Mouse (Mus musculus) embryonic facial prominence, embryonic 10.5 days (tissue): Measurements from ENCODE around the gene Sorbs1. TPM values are rescaled to one million over a fixed set of nuclear protein-coding genes. Genes with fewer than 3 reads are reported as not detected.

Source experiments
- DNase-seq: peaks from one replicate; pipeline ENCODE4 v3.0.0-alpha.2; 2017; ENCODE audit warnings: low spot score
- H3K27ac ChIP-seq: fragments of 300-500 bp; sonication (generic); replicated peaks from 2 replicates; pipeline ENCODE4 v1.5.1; 2016; ENCODE audit warnings: mild to moderate bottlenecking
- H3K27me3 ChIP-seq: fragments of 300-500 bp; sonication (generic); replicated peaks from 2 replicates; pipeline ENCODE4 v1.6.1; 2016; ENCODE audit warnings: low read depth, mild to moderate bottlenecking; ENCODE audit not compliant: poor library complexity, severe bottlenecking
- H3K36me3 ChIP-seq: fragments of 300-500 bp; sonication (generic); replicated peaks from 2 replicates; pipeline ENCODE4 v1.6.1; 2016; ENCODE audit warnings: mild to moderate bottlenecking, moderate library complexity
- H3K4me1 ChIP-seq: fragments of 300-500 bp; sonication (generic); 2 replicates; pipeline ENCODE4 v1.6.1; 2016
- H3K4me3 ChIP-seq: fragments of 300-500 bp; sonication (generic); 2 replicates; pipeline ENCODE4 v1.5.1; 2016; ENCODE audit warnings: mild to moderate bottlenecking, moderate library complexity
- H3K9me3 ChIP-seq: fragments of 300-500 bp; sonication (generic); 2 replicates; pipeline ENCODE4 v1.6.1; 2016; ENCODE audit warnings: mild to moderate bottlenecking
- WGBS: fragments of 180-500 bp; shearing (Covaris S2); methylation state at CpG from one replicate; pipeline ENCODE4 v1.1.7; 2016; 5-methylcytosine and 5-hydroxymethylcytosine counted together
- polyA plus RNA-seq: library from polyadenylated mRNA; unstranded; fragments of >200 nt; fragmentation: Nextera tagmentation; extraction: Ambion mirVana; gene quantifications from 2 replicates; pipeline ENCODE4 v1.2.1, GENCODE M21; 2016

Gene Sorbs1
- polyA plus RNA-seq, 1 experiment from 2014 or later = 40.7 TPM

GRCm38 (mm10) chr19:40352006-40352405, 161.6 kb downstream of the Sorbs1 start:
- no peak for DNase-seq
- no peaks in the 10 kb centered on the region for H3K36me3 ChIP-seq
- no peak overlapping the region for H3K27ac ChIP-seq
- WGBS = 79% methylated on average over 14 of the region's 14 CpGs
- no peaks in the 10 kb centered on the region for H3K27me3 ChIP-seq
- no peaks in the 10 kb centered on the region for H3K9me3 ChIP-seq
- peaks cover 11% of the 10 kb centered on the region; the same call in 1 of the 2 replicates for H3K4me1 ChIP-seq
- H3K4me3 ChIP-seq = no peak overlapping the region

DNA sequence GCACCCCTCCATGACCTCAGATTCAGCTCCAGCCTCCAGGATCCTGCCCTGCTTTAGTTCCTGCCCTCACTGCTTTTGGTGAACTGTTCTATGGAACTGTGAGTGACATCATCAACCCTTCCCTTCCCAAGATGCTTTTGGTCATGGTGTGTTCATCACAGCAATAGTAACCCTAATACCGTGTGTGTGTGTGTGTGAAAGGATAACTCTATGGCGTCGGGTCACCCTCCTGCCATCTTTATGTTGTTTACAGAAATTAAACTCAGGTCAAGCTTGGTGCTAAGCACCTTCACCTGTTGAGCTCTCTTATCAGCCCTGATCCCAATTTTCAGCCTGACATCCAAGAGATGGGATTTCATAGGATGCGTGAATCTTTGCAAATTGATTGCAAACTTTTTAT, 162.7 kb downstream of the Sorbs1 start:
- DNase-seq = no peak
- H3K36me3 ChIP-seq = no peaks in the 10 kb centered on the region
- no peak overlapping the region for H3K4me3 ChIP-seq
- peaks cover 11% of the 10 kb centered on the region; the same call in 1 of the 2 replicates for H3K4me1 ChIP-seq
- no peaks in the 10 kb centered on the region for H3K27me3 ChIP-seq
- 88% methylated on average over 4 of the region's 4 CpGs for WGBS
- H3K27ac ChIP-seq = no peak overlapping the region
- H3K9me3 ChIP-seq = no peaks in the 10 kb centered on the region

- DNase-seq = no peak
- H3K4me3 ChIP-seq = no peak overlapping the region
- H3K4me1 ChIP-seq = peaks cover 11% of the 10 kb centered on the region; the same call in 1 of the 2 replicates
- H3K9me3 ChIP-seq = no peaks in the 10 kb centered on the region
- H3K36me3 ChIP-seq = no peaks in the 10 kb centered on the region
- H3K27ac ChIP-seq = no peak overlapping the region
- no peaks in the 10 kb centered on the region for H3K27me3 ChIP-seq
- WGBS = 44% methylated on average over 16 of the region's 16 CpGs
Observed at GRCm38 (mm10) chr19:40349713-40350671, 163.6 kb downstream of the Sorbs1 start.

DNA sequence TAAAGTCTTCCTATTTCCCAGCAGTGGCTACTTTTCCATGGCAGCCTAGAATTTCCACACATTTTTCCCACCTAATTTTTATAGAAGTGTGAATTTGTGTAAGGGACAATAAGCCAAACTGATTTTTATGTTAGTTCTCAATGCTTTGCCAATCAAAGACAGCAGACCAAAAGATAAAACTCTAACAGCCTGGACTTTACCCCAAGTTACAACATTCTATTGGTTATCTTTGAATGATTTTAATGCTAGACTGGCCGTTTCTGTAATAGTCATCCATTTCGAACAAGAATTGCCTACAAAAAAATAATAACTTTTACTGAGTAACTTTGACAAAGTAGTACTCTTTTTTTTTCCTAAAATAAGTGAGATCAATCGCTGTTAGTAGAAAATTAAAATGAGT, 164.3 kb downstream of the Sorbs1 start:
- Histone ChIP-seq H3K27me3 (no peaks in the 10 kb centered on the region), H3K9me3 (no peaks in the 10 kb centered on the region), H3K36me3 (no peaks in the 10 kb centered on the region), H3K27ac (no peak overlapping the region), H3K4me1 (peaks cover 11% of the 10 kb centered on the region; the same call in 1 of the 2 replicates), H3K4me3 (no peak overlapping the region)
- no peak for DNase-seq
- 74% methylated on average over 3 of the region's 3 CpGs for WGBS

GRCm38 (mm10) chr19:40348652-40349051, 164.9 kb downstream of the Sorbs1 start:
- H3K4me1 ChIP-seq = peaks cover 11% of the 10 kb centered on the region; the same call in 1 of the 2 replicates
- WGBS = 66% methylated on average over 2 of the region's 2 CpGs
- H3K27ac ChIP-seq = no peak overlapping the region

DNA sequence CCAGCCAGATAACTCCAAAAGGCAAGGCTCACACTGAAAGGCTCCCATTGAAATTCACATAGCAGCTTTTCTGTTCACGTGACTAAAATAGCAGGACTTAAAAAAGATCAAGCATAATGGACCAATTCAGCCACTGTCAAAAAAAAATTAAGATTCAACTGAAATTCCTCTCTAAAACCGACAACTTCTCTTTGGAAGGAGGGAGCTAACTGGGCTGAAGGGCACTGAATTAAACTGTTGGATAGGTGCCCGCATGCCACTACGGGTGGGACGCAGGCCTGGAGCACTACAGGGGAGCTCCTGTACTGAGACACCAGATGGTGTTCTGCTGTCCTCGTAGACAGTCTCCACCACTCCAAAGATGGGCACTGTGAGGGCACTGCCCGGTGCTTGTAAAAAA, 165.4 kb downstream of the Sorbs1 start:
- no peak for DNase-seq
- Histone ChIP-seq H3K27ac (no peak overlapping the region), H3K27me3 (no peaks in the 10 kb centered on the region), H3K4me3 (no peak overlapping the region), H3K4me1 (peaks cover 11% of the 10 kb centered on the region; the same call in 1 of the 2 replicates), H3K36me3 (no peaks in the 10 kb centered on the region), H3K9me3 (no peaks in the 10 kb centered on the region)
- WGBS = 78% methylated on average over 7 of the region's 7 CpGs

More at GRCm38 (mm10) chr19:40348652-40349051, 164.9 kb downstream of the Sorbs1 start:
- Histone ChIP-seq H3K27me3 (no peaks in the 10 kb centered on the region), H3K4me3 (no peak overlapping the region), H3K9me3 (no peaks in the 10 kb centered on the region), H3K36me3 (no peaks in the 10 kb centered on the region)
- no peak for DNase-seq

DNA sequence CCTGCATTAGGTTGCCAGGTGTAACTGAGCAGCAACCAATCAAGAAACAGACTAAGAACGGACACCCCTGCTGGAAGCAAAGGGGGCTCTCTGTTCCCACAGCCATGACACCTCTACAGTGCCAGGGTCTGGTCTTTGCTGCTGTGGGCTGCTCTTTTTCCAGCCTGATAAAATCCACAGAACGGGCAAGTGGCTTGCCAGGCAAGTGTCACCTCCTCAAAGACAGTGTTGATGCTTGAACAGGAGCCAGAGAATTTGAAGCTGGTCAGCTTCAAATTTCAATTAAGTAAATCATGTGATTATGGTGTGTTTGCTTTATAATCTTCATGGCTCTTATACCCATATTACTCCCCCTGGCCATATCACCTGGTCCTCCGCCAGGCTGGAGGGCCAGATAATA, 166.7 kb downstream of the Sorbs1 start:
- Histone ChIP-seq H3K4me1 (peaks cover 3% of the 10 kb centered on the region; the same call in 1 of the 2 replicates), H3K27me3 (no peaks in the 10 kb centered on the region), H3K36me3 (no peaks in the 10 kb centered on the region), H3K27ac (no peak overlapping the region), H3K9me3 (no peaks in the 10 kb centered on the region), H3K4me3 (no peak overlapping the region)
- whole genome bisulfite sequencing = 86% methylated on average over 3 of the region's 3 CpGs
- DNase-seq = no peak

DNA sequence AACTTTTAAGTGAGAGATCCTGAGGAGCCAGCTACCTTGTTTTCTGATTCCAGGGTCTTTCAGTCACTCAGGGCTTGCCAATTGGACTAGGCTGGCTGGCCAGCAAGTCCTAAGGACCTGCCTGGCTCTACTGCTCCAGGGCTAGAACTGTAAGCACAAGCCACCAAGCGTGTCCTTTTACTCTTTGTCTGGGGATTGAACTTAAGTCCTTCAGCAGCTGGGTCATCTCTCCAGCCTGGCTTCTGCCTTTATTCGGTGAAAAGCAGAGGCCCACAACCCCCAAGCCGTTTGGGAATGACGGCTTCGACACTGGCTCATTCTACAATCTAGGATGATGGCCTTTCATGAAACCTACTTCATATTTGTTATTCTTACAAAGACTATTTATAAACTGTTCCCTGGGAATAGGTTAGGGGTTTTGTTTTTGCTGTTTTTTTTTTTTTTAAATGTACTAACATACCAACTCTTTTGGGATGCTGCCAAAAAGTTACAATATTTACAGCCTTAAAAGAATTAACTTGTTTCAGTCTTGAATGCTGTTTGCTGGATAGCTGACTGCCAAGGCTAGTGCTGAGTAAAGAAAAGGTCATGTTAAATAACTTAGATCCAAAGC, 167.2 kb downstream of the Sorbs1 start:
- no peak overlapping the region for H3K27ac ChIP-seq
- H3K27me3 ChIP-seq = no peaks in the 10 kb centered on the region
- no peaks in the 10 kb centered on the region for H3K36me3 ChIP-seq
- H3K4me1 ChIP-seq = peaks cover 7% of the 10 kb centered on the region
- no peak for DNase-seq
- 82% methylated on average over 5 of the region's 5 CpGs for WGBS
- H3K4me3 ChIP-seq = no peak overlapping the region
- no peaks in the 10 kb centered on the region for H3K9me3 ChIP-seq

DNA sequence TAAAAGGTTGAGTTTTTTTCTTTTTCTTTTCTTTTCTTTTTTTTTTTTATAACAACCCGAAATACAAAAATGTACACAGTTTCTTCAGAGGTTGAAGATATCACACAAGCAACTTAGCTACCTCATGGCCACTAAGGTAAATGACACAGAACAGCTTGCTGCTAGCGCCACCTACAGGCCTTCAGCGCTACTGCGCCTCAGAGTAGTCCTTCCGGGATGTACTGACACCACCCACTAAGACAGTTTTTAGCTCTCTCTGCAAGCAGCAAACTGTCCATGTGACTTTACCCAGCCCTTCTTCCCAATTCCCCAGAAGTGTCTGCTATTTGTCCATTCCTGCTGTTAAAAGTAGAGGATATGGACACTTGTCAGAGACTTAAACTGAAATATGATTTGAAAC, 167.9 kb downstream of the Sorbs1 start:
- no peak overlapping the region for H3K4me3 ChIP-seq
- no peaks in the 10 kb centered on the region for H3K9me3 ChIP-seq
- DNase-seq = peak; percentile 69
- WGBS = 15% methylated on average over 5 of the region's 5 CpGs
- peaks cover 14% of the 10 kb centered on the region for H3K4me1 ChIP-seq
- H3K27me3 ChIP-seq = no peaks in the 10 kb centered on the region
- H3K36me3 ChIP-seq = no peaks in the 10 kb centered on the region
- H3K27ac ChIP-seq = no peak overlapping the region

DNA sequence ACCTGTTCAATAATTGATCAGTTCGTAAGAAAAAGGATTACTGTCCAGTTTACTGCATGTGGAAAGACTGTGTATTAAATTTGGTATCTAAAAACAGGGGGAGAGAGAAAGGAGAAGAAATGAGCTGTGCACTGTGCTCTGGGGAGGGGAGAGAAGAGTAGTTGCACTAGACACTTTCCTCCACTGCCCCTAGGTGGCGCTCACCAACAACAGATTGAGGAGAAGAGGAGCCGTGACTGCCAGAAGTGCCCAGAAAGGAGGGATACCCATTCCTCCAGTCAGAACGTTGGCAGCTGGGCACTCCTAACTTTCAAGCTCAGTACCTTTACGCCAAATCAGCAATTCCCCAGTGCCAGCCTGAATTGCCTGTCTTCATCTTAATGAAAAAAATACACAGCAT, 170.6 kb downstream of the Sorbs1 start:
- WGBS = 7% methylated on average over 5 of the region's 5 CpGs
- no peaks in the 10 kb centered on the region for H3K9me3 ChIP-seq
- peak; percentile 82 for DNase-seq
- no peak overlapping the region for H3K4me3 ChIP-seq
- no peak overlapping the region for H3K27ac ChIP-seq
- no peaks in the 10 kb centered on the region for H3K27me3 ChIP-seq
- no peaks in the 10 kb centered on the region for H3K36me3 ChIP-seq
- peaks cover 19% of the 10 kb centered on the region for H3K4me1 ChIP-seq

DNA sequence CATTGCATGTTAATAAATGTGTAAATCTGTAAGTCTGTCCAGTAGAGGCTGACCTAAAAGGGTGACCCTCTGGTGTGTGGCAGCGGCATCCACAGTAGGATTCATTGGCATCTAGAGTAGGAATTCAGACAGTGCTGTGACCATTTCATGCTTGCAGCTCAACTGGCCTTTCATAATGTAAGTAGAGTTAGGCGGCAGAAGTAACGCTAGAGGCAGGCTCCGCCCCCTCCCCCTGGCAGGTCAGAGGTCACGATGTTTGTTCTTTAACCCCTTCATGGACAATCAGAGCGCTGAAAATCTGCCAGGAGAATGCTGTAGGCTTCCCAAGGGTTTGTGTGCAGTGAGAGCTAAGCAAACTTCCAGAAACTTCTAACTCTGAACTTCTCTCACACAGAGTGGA, 172.4 kb downstream of the Sorbs1 start:
- Histone ChIP-seq H3K4me3 (no peak overlapping the region), H3K9me3 (no peaks in the 10 kb centered on the region), H3K27me3 (no peaks in the 10 kb centered on the region), H3K4me1 (peaks cover 19% of the 10 kb centered on the region), H3K36me3 (no peaks in the 10 kb centered on the region), H3K27ac (peak overlapping the region; percentile 44; the same call in 1 of the 2 replicates)
- WGBS = 14% methylated on average over 6 of the region's 6 CpGs
- DNase-seq = peak; percentile 72

DNA sequence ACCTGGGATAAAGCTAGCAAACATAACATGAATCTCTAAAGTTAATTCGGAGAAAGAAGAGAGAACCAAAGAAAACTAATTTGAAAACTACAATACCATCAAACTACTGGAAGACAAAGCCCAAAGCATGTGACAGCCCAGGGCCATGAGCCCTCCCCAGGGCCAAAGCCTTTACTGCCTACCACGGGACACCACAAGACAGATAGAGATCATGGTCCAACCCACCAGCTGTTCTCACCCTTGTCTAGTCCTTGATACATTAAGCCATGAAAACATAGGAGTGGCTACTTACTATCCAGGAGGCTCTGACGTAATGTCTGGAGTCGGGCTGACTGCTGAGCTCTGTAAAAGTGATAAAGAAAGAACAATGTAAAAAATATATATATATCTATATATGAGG, 176.9 kb downstream of the Sorbs1 start:
- Histone ChIP-seq H3K27me3 (no peaks in the 10 kb centered on the region), H3K36me3 (no peaks in the 10 kb centered on the region), H3K27ac (no peak overlapping the region), H3K9me3 (no peaks in the 10 kb centered on the region), H3K4me1 (peaks cover 30% of the 10 kb centered on the region), H3K4me3 (no peak overlapping the region)
- no peak for DNase-seq
- 89% methylated on average over 4 of the region's 4 CpGs for whole genome bisulfite sequencing

DNA sequence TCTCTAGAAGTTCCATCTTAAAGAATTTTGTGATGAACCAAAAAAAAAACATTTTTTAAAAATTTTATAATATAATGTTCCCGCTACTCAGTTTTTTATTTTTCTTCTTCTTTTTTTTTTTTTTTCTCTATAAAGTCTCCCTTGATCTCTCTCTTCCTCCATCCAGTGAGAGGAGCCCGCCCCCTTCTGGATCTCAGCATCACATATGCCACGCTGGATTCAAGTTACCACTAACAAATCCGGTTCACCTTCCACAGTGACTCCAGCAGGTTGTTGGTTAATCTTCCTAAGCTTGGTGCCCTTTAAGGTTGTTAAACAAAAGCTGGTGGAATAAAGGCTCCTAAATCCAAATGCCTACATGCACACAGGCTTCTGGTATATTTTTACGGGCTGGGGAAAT, 179.7 kb downstream of the Sorbs1 start:
- Histone ChIP-seq H3K4me1 (peaks cover 11% of the 10 kb centered on the region), H3K27ac (no peak overlapping the region), H3K4me3 (no peak overlapping the region), H3K36me3 (no peaks in the 10 kb centered on the region), H3K27me3 (no peaks in the 10 kb centered on the region), H3K9me3 (no peaks in the 10 kb centered on the region)
- 41% methylated on average over 5 of the region's 5 CpGs for WGBS
- peak; percentile 37 for DNase-seq
